Mouse (Mus musculus) right cerebral cortex, postnatal 4 days (tissue): ENCODE measurements around the gene Zic5.
"Not testable (repeated sequence)": the region's sequence is repeated elsewhere in the genome, so short reads cannot be mapped to it uniquely, and the experiment has no call there.

ENCODE experiments used
- DNase-seq: peaks from one replicate; pipeline ENCODE4 v3.0.0-alpha.2; 2022

Zic5 gene

GRCm38 (mm10) chr14:122463734-122464341 is 1.6 kb downstream of the Zic5 start:
- not testable (repeated sequence) for DNase-seq

GRCm38 (mm10) chr14:122463080-122463691 is 2.3 kb downstream of the Zic5 start:
- DNase-seq, result no peak

GRCm38 (mm10) chr14:122462689-122463079 is 2.8 kb downstream of the Zic5 start:
- DNase-seq, result no peak

GRCm38 (mm10) chr14:122461966-122462365 is 3.5 kb downstream of the Zic5 start:
- DNase-seq, result no peak

GRCm38 (mm10) chr14:122461500-122461899 is 4.0 kb downstream of the Zic5 start:
- no peak for DNase-seq

- DNase-seq, result no peak
These were observed 5.3 kb downstream of the Zic5 start for GRCm38 (mm10) chr14:122460226-122460625.

GRCm38 (mm10) chr14:122459776-122460175 is 5.7 kb downstream of the Zic5 start:
- DNase-seq, result no peak

- not testable (repeated sequence) for DNase-seq
These were observed 6.1 kb downstream of the Zic5 start for GRCm38 (mm10) chr14:122459332-122459731.

- DNase-seq, result no peak
These were observed 9.9 kb downstream of the Zic5 start for GRCm38 (mm10) chr14:122455562-122455958.

GRCm38 (mm10) chr14:122454901-122455561 is 10.4 kb downstream of the Zic5 start:
- DNase-seq, result no peak

GRCm38 (mm10) chr14:122453996-122454738 is 11.3 kb downstream of the Zic5 start:
- DNase-seq, result no peak

- peak; percentile 43 for DNase-seq
These were observed 12.0 kb downstream of the Zic5 start for GRCm38 (mm10) chr14:122453388-122453995.

GRCm38 (mm10) chr14:122452701-122453387 is 12.6 kb downstream of the Zic5 start:
- no peak for DNase-seq

GRCm38 (mm10) chr14:122451551-122452145 is 13.8 kb downstream of the Zic5 start:
- DNase-seq, result no peak

GRCm38 (mm10) chr14:122450496-122451382 is 14.7 kb downstream of the Zic5 start, which contains the start of gene Gm5089:
TSS of gene Gm5089 (minus strand) at chr14:122451115.
- DNase-seq, result peak; percentile 62

GRCm38 (mm10) chr14:122449601-122450495 is 15.6 kb downstream of the Zic5 start:
- DNase-seq, result no peak

- no peak for DNase-seq
These were observed 28.6 kb downstream of the Zic5 start for GRCm38 (mm10) chr14:122436850-122437249.

- no peak for DNase-seq
These were observed 31.4 kb downstream of the Zic5 start for GRCm38 (mm10) chr14:122434039-122434438.

GRCm38 (mm10) chr14:122432558-122432957 is 32.9 kb downstream of the Zic5 start:
- no peak for DNase-seq

- DNase-seq, result no peak
These were observed 37.8 kb downstream of the Zic5 start for GRCm38 (mm10) chr14:122427654-122428053.
